Mouse (Mus musculus) liver, adult 2 months (tissue): ENCODE data around the gene Dcun1d3.

Source experiments
- CTCF ChIP-seq: fragments of 200-500 bp; IDR thresholded peaks from 2 replicates; pipeline ENCODE4 v1.5.1; 2011; ENCODE audit warnings: low read depth, low read length, control low read depth
- POLR2A ChIP-seq: fragments of 200-500 bp; IDR thresholded peaks from 2 replicates; pipeline ENCODE4 v1.6.1; 2011; ENCODE audit warnings: low read length, control low read depth; ENCODE audit not compliant: insufficient read depth; ENCODE audit errors: extremely low read depth

DNA sequence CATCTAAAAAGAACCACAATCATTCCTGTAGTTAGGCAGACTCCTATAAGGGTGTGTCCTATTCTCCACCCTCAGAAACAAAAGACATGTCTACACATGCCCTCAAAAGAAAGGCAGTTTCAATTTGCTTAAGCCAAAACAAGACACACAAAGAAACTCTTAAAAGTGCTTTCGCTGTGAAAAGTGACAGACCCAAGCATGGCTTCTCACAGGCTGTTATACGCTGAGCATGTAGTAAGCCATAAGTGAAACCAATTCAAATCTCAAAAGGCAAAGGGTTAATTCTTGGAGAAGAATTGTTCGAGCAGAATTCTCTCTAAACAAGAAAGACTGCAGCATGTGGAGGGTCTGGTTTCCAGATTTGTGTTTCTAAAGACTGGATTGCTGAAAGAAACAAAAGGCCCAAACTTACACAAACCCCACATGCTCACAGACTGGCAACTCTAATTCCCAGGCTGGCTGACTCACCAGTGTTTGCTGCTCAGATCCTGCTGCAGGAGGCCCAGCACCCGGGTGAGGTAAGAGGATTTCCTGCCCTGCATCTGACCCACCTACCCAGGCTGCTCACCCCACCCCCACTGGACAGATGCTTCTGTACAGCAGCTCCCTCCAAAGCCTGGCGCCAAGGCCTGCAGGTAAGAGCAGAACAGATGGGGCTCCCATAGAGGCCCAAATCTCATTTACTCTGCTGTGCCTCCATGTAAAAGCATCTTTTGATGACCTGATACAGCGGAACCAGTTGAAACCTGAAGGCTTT lies 34.6 kb downstream of the Dcun1d3 start:
- TF ChIP-seq POLR2A (no peak), CTCF (no peak)
